Mouse (Mus musculus) layer of hippocampus, postnatal 25 days (tissue): ENCODE measurements around the gene Mdm2. TPM values are rescaled to one million over a fixed set of nuclear protein-coding genes. Genes with fewer than 3 reads are reported as not detected.
"Not testable (repeated sequence)": the region's sequence is repeated elsewhere in the genome, so short reads cannot be mapped to it uniquely, and the experiment has no call there.

ENCODE experiments used
- DNase-seq, 2 experiments: peaks; one replicate each; pipeline ENCODE4 v3.0.0; 2022; ENCODE audit warnings: mixed read lengths in 2 of 2, low spot score in 1 of 2; ENCODE audit errors: extremely low spot score in 1 of 2
- total RNA-seq, 2 experiments: library from RNA; stranded (reverse); gene quantifications; 2 replicates each; pipeline ENCODE4 v1.2.3; 2021

The Mdm2 gene
- total RNA-seq, 2 experiments from 2014 or later, result 56.5 to 57.5 TPM

DNA sequence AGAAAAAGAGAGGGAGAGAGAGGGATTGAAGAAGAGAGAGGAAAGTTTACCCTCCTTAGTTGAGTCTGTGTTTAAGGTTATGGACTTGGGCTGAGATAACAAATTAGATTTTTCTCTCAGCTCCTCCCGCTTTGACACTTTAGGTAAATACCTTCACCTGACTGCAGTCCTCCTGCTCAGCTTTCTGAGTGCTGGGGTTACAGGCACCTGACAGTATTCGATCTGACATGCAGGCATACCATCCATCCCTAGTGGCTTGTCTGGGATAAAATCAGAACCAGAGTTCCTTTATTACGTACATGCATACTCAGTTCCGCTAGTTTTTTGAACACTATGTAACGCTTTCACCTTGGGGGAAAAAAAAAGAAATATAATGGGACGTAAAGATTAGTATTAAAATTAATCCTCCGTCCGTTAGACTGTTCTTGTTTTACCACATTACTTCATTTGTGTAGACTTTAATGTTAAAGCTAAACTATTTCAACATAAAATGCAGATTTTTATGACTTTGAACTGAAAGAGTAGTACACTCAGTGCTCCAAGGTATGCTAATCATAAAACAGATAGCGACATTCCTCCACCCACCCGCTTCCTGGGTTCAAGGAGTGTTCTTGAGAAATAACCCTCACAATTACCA is 38.6 kb upstream of the Mdm2 start:
- no peak for DNase-seq

GRCm38 (mm10) chr10:117748276-117749049 is 37.9 kb upstream of the Mdm2 start:
- no peak for DNase-seq

- DNase-seq, result no peak
These were observed 37.2 kb upstream of the Mdm2 start for GRCm38 (mm10) chr10:117747711-117748110.

- DNase-seq, result peak; percentile 93 to 94
These were observed 35.8 kb upstream of the Mdm2 start, which contains the start of gene Slc35e3 for GRCm38 (mm10) chr10:117746297-117746883. TSS of gene Slc35e3 (minus strand) at chr10:117746365.

- DNase-seq, result peak in 1 of 2 experiments; percentile 31
These were observed 35.2 kb upstream of the Mdm2 start for GRCm38 (mm10) chr10:117745570-117746296.

GRCm38 (mm10) chr10:117743917-117744316 is 33.4 kb upstream of the Mdm2 start:
- DNase-seq, result no peak

DNA sequence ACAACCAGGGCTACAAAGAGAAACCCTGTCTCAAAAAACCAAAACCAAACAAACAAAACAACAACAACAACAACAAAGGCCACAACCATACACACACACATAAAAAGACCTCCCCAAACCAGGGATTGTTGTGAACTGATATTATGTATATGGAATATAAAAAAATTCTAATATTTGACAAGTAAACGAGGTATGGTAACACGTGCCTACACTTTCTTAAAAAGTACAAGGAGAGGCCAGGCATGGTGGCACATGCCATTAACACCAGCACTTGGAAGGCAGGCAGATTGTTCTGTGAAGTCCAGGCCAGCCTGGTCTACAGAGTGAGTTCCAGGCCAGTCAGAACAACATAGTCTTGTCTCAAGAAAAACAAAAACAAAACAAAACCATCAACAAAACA is 32.6 kb upstream of the Mdm2 start:
- DNase-seq, result no peak

GRCm38 (mm10) chr10:117742618-117743017 is 32.1 kb upstream of the Mdm2 start:
- DNase-seq, result no peak

DNA sequence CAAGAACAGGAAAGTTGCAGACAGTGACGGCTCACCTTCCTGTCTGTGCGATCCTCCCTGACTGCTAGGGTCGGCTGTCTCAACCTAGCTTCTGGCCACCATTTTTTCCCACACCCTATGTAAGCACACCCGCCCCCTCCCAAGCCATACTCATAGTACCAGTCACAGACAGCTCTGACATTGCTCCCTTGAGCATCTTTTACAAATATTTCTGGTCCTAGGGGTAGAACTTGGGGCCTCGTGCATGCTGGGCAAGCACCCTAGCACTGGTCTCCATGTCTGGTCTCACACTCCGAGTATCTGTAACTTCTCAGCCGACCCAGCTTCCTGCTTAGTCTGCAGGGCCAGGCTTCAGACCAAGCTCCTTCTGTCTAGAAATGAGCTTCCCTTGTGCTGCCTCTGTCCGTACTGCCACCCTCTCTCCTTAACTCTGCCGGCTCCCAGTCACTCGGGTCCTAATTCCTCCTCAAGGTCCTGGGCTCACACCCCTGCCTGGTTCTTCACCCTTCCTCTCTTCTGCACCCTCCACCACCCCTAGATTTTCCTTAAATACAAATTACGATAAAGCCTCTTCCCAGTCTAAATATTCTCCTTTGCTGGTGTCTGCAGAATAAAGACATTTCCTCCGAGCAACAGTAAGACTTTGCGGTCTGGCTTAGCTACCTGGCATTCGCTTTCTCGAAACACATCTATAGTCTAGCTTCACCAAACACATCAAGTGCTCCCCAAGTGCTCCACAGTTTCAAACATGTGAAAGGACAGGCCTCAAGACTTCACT is 31.3 kb upstream of the Mdm2 start:
- no peak for DNase-seq

GRCm38 (mm10) chr10:117740921-117741320 is 30.4 kb upstream of the Mdm2 start:
- no peak for DNase-seq

DNA sequence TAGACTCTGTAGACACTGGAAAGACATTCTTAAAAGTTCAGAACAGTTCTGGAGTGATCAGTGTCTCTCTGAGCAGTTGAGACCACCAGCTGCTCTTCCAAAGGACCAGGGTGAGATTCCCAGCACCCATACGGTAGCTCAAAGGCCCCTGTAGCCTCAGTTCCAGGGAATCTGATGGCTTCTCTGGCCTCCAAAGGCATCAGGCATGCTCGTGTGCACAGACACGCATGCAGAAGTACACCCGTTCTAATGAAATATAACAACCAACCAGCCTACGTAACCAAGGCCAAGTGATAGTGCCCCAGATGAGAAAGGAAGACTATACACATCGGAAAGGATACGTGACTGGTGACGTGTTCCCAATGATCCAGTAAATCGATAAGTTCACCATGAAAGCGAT is 29.6 kb upstream of the Mdm2 start:
- DNase-seq, result no peak

- DNase-seq, result no peak
These were observed 29.0 kb upstream of the Mdm2 start for GRCm38 (mm10) chr10:117739648-117739948.

DNA sequence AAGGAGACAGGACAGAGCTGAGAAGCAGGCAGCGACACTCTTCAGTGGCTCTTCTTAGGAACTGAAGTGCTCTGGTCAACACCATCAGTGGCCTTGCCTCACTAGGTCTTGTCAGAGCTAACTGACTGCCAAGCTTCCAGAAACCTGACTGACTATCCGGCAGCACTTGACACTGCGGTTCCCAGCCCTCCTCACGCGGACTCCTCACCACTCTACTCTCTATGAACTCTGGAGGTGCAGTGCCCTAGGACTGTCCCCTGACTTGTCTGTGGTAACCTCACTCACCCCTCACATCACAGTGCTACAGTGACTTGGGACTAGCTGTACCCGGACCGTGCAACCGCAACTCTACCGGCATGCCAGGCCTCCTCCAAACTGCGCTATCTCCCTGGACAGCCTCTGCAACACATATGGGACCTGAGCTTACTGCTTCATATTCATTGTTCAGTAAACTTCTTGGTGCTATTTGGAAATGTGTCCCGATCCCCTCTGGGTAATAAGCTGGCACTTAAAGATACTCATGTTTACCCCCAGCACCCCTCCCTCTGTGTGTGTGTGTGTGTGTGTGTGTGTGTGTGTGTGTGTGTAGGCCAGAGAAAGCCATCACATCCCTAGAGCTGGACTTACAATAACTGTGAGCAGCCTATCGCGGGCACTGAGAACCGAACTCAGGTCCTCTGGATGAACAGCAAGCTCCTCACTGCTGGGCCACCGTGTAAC is 28.5 kb upstream of the Mdm2 start:
- DNase-seq, result no peak

- DNase-seq, result no peak
These were observed 27.8 kb upstream of the Mdm2 start for GRCm38 (mm10) chr10:117738140-117738921.

GRCm38 (mm10) chr10:117737498-117737897 is 26.9 kb upstream of the Mdm2 start:
- not testable (repeated sequence) for DNase-seq

GRCm38 (mm10) chr10:117737075-117737474 is 26.5 kb upstream of the Mdm2 start:
- DNase-seq, result no peak

DNA sequence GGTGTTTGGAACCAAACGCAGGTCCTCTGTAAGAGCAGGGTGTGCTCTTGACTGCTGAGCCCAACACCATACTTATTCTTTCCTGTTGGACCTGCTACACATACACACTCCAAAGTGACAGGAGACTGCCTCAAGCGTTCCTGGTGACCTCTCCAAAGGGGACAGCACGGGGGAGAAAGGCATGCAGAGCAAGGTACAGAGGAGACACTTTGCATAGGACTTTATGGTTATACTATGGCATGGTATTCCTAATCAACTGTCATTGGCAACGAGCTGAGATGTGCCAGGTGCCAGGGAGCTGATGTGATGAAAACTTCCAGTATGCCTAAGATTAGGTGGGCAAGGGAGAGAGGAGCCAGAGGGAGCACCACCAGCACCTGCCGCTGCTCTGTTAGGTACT is 26.0 kb upstream of the Mdm2 start:
- DNase-seq, result no peak

DNA sequence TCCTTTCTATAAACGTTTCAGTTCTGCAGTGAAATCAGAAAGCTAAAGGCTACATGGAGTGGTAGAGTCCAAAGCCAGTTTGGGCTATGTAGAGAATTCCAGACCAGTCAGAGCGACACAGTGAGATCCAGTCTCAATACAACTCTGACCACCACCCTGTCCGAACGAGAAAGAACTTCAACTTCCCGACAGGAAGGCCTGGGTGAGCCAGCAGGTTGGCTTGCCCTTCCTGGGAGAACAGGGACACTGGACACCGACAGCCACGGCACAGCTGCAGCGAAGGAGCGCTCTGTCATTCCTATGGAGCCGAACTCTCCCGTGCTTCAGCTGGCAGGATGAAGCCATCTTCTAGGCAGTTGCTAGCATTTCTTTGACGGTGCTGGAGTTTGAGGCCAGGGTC is 24.8 kb upstream of the Mdm2 start:
- DNase-seq, result not testable (repeated sequence)
